Mouse (Mus musculus): ENCODE data around the gene Rtn3.
"Not testable (repeated sequence)": the region's sequence is repeated elsewhere in the genome, so short reads cannot be mapped to it uniquely, and the experiment has no call there.

The Rtn3 gene

GRCm38 (mm10) chr19:7482599-7483511 is at the start of gene Rtn3:
Rtn3 (minus strand) TSS chr19:7483281.
- peak; percentile 94 to 97 for DNase-seq (ENCODE audit: low spot score in 2 of 2)

- DNase-seq (ENCODE audit: low spot score in 2 of 2), result no peak
Measured at GRCm38 (mm10) chr19:7531906-7532305, 48.8 kb upstream of the Rtn3 start.

GRCm38 (mm10) chr19:7528639-7529428 is 45.8 kb upstream of the Rtn3 start:
- peak; percentile 35 to 56 for DNase-seq (ENCODE audit: low spot score in 2 of 2)

GRCm38 (mm10) chr19:7524879-7525278 is 41.8 kb upstream of the Rtn3 start:
- DNase-seq (ENCODE audit: low spot score in 2 of 2), result no peak

- no peak for DNase-seq (ENCODE audit: low spot score in 2 of 2)
Measured at GRCm38 (mm10) chr19:7523781-7524180, 40.7 kb upstream of the Rtn3 start.

GRCm38 (mm10) chr19:7523292-7523691 is 40.2 kb upstream of the Rtn3 start:
- DNase-seq (ENCODE audit: low spot score in 2 of 2), result no peak

- no peak for DNase-seq (ENCODE audit: low spot score in 2 of 2)
Measured at GRCm38 (mm10) chr19:7522856-7523255, 39.8 kb upstream of the Rtn3 start.

GRCm38 (mm10) chr19:7521619-7522018 is 38.5 kb upstream of the Rtn3 start:
- no peak for DNase-seq (ENCODE audit: low spot score in 2 of 2)

GRCm38 (mm10) chr19:7516437-7516836 is 33.4 kb upstream of the Rtn3 start:
- DNase-seq (ENCODE audit: low spot score in 2 of 2), result no peak

- no peak for DNase-seq (ENCODE audit: low spot score in 2 of 2)
Measured at GRCm38 (mm10) chr19:7508026-7508425, 24.9 kb upstream of the Rtn3 start.

- no peak for DNase-seq (ENCODE audit: low spot score in 2 of 2)
Measured at GRCm38 (mm10) chr19:7506321-7506720, 23.2 kb upstream of the Rtn3 start.

GRCm38 (mm10) chr19:7502432-7502831 is 19.4 kb upstream of the Rtn3 start:
- no peak for DNase-seq (ENCODE audit: low spot score in 2 of 2)

- no peak for DNase-seq (ENCODE audit: low spot score in 2 of 2)
Measured at GRCm38 (mm10) chr19:7500701-7501100, 17.6 kb upstream of the Rtn3 start.

- no peak for DNase-seq (ENCODE audit: low spot score in 2 of 2)
Measured at GRCm38 (mm10) chr19:7498816-7499215, 15.7 kb upstream of the Rtn3 start.

GRCm38 (mm10) chr19:7496070-7496469 is 13.0 kb upstream of the Rtn3 start:
- DNase-seq (ENCODE audit: low spot score in 2 of 2), result not testable (repeated sequence)

- no peak for DNase-seq (ENCODE audit: low spot score in 2 of 2)
Measured at GRCm38 (mm10) chr19:7495221-7496038, 12.3 kb upstream of the Rtn3 start.

- peak; percentile 95 to 97 for DNase-seq (ENCODE audit: low spot score in 2 of 2)
Measured at GRCm38 (mm10) chr19:7494187-7495015, 11.3 kb upstream of the Rtn3 start.

- no peak for DNase-seq (ENCODE audit: low spot score in 2 of 2)
Measured at GRCm38 (mm10) chr19:7493352-7494186, 10.5 kb upstream of the Rtn3 start, which contains the start of gene Atl3. Atl3 (plus strand) TSS chr19:7494040.

GRCm38 (mm10) chr19:7492682-7493081 is 9.6 kb upstream of the Rtn3 start:
- DNase-seq (ENCODE audit: low spot score in 2 of 2), result no peak

- no peak for DNase-seq (ENCODE audit: low spot score in 2 of 2)
Measured at GRCm38 (mm10) chr19:7491960-7492359, 8.9 kb upstream of the Rtn3 start.
